Mouse (Mus musculus) adrenal gland (tissue): ENCODE measurements around the gene Hic1.

ENCODE experiments used
- intact Hi-C: fragments of 180-260 bp; cut with DNase I; formaldehyde crosslinking; loops from one replicate; pipeline ENCODE4 v1.15.1; 2025

Hic1 gene

GRCm38 (mm10) chr11:75168590-75169361 is 543 bp downstream of the Hic1 start:
- intact Hi-C loops: no loop called here

- intact Hi-C loops: no loop called here
Observed at GRCm38 (mm10) chr11:75167643-75168589, 1.4 kb downstream of the Hic1 start.

GRCm38 (mm10) chr11:75166861-75167642 is 2.3 kb downstream of the Hic1 start:
- intact Hi-C loops: no loop called here

- intact Hi-C loops: no loop called here
Observed at GRCm38 (mm10) chr11:75166193-75166842, 3.0 kb downstream of the Hic1 start.

GRCm38 (mm10) chr11:75165441-75166192 is 3.7 kb downstream of the Hic1 start:
- intact Hi-C loops: loop anchor here (1.0 kb wide), 1 partner anchor 184 kb away; no protein-coding TSS in a partner anchor

GRCm38 (mm10) chr11:75164750-75165149 is 4.6 kb downstream of the Hic1 start:
- intact Hi-C loops: loop anchor here (1.0 kb wide), 1 partner anchor 183 kb away; no protein-coding TSS in a partner anchor

GRCm38 (mm10) chr11:75164051-75164450 is 5.3 kb downstream of the Hic1 start:
- intact Hi-C loops: no loop called here

- intact Hi-C loops: no loop called here
Observed at GRCm38 (mm10) chr11:75163379-75163778, 5.9 kb downstream of the Hic1 start.

- intact Hi-C loops: no loop called here
Observed at GRCm38 (mm10) chr11:75162591-75163080, 6.7 kb downstream of the Hic1 start.

GRCm38 (mm10) chr11:75161417-75162008 is 7.8 kb downstream of the Hic1 start:
- intact Hi-C loops: no loop called here

- intact Hi-C loops: no loop called here
Observed at GRCm38 (mm10) chr11:75160954-75161353, 8.4 kb downstream of the Hic1 start.

GRCm38 (mm10) chr11:75159564-75159963 is 9.8 kb downstream of the Hic1 start:
- intact Hi-C loops: no loop called here

GRCm38 (mm10) chr11:75158432-75158831 is 10.9 kb downstream of the Hic1 start:
- intact Hi-C loops: no loop called here

GRCm38 (mm10) chr11:75157901-75158300 is 11.4 kb downstream of the Hic1 start:
- intact Hi-C loops: no loop called here

GRCm38 (mm10) chr11:75157037-75157436 is 12.3 kb downstream of the Hic1 start:
- intact Hi-C loops: no loop called here

- intact Hi-C loops: no loop called here
Observed at GRCm38 (mm10) chr11:75156416-75156815, 12.9 kb downstream of the Hic1 start.

- intact Hi-C loops: no loop called here
Observed at GRCm38 (mm10) chr11:75155985-75156384, 13.3 kb downstream of the Hic1 start.

GRCm38 (mm10) chr11:75154053-75154585 is 15.2 kb downstream of the Hic1 start:
- intact Hi-C loops: no loop called here
